Mouse (Mus musculus) lung, adult 2 months (tissue): ENCODE measurements around the gene Gm38431. TPM values are rescaled to one million over a fixed set of nuclear protein-coding genes. Genes with fewer than 3 reads are reported as not detected.
A peak's percentile ranks its signal among the peaks of the same experiment; 100 is the strongest.

Experiments used
- DNase-seq: peaks from one replicate; pipeline ENCODE4 v3.0.0; 2022
- H3K4me1 ChIP-seq: fragments of 200-500 bp; 2 replicates; pipeline ENCODE4 v1.6.1; 2011; ENCODE audit warnings: low read length; ENCODE audit not compliant: control insufficient read depth, insufficient read depth
- H3K4me3 ChIP-seq: fragments of 200-500 bp; replicated peaks from 2 replicates; pipeline ENCODE3; 2011; ENCODE audit warnings: low read depth, mild to moderate bottlenecking, control low read depth, low read length; ENCODE audit errors: extremely low read depth
- CTCF ChIP-seq: fragments of 200-500 bp; IDR thresholded peaks from 2 replicates; pipeline ENCODE4 v1.5.1; 2011; ENCODE audit warnings: mild to moderate bottlenecking, low read length, control low read depth; ENCODE audit not compliant: insufficient read depth
- POLR2A ChIP-seq: fragments of 200-500 bp; IDR thresholded peaks from 2 replicates; pipeline ENCODE4 v1.6.1; 2011; ENCODE audit warnings: low read depth, mild to moderate bottlenecking, control low read depth, low read length, borderline replicate concordance; ENCODE audit errors: extremely low read depth
- WGBS: fragments of 180-500 bp; shearing (Covaris S2); methylation state at CpG from one replicate; pipeline ENCODE4 v1.1.7; 2018; 5-methylcytosine and 5-hydroxymethylcytosine counted together
- polyA plus RNA-seq: library from polyadenylated mRNA; depleted of rRNA; stranded (reverse); fragments of >200 nt; gene quantifications from 2 replicates; pipeline ENCODE4 v1.2.3, GENCODE M21; 2012

Gm38431 gene
- polyA plus RNA-seq, 1 experiment: 3.0 TPM

DNA sequence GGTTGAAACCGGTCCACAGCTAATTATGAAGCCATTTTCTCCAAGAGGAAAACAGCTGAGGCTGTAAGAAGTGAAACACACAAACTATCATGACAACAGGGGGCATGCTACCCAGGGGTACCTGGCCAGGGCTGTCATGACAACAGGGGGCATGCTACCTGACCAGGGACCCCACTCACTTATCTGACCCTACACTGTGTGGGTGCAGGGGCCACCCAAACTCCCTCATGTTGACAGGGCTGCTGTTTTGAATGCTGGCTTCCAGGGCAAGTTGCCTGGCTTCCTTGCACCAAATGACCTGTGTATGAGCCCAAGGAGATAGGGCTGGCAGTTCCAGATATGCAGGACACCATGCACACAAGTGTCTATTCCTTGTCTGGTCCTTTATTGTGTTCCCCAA is 1.3 kb downstream of the Gm38431 start:
- H3K4me3 ChIP-seq: no peak overlapping the region

DNA sequence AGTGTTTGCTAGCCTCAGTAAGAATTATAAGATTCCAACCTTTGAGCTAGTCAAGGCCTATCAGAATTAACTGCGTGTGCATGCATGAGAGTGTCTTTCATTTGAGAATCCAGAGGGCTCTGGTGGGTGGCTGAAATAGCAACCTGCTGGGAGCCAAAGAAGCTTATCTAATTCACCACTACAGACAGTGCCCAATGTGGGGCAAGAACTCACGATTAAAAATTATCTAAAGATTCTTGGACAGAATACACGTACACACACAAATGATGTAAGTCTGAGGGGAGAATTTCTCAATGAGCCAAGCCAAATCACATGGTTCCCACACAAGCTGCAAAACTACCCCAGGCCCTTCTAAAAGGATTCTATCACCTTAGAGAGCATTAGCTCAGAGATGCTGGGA is 8.5 kb downstream of the Gm38431 start:
- DNase-seq: no peak
- TF ChIP-seq POLR2A (no peak), CTCF (no peak)
- H3K4me1 ChIP-seq: no peaks in the 10 kb centered on the region
- WGBS: 70% methylated on average over 3 of the region's 3 CpGs
- no peak overlapping the region for H3K4me3 ChIP-seq

More for the DNA sequence above, 1.3 kb downstream of the Gm38431 start:
- TF ChIP-seq CTCF (no peak), POLR2A (no peak)
- 88% methylated on average over 1 of the region's 1 CpGs for WGBS
- DNase-seq: no peak
- 0 out of 2 replicates have a peak, but pooled peaks cover 2% of the 10 kb centered on the region for H3K4me1 ChIP-seq

DNA sequence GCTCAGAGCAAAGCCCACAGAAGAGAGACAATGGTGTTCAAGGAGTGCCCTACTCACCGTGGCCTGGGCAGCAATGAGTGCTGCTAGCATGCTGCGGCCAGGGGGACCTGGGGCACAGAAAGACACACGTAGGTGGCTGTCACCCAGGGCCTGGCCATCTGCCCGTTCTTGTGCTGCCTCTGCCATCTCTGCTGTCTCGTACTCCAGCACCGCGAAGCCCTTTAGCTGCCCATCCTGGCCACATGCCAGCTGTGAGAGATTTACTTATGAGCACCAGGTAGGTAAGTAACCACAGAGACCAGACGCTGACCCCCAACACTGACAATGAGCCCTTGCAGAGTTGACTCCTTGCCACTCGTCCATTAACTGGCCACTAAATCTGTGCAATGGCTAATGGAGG is 10.7 kb downstream of the Gm38431 start:
- Histone ChIP-seq H3K4me1 (no peaks in the 10 kb centered on the region), H3K4me3 (no peak overlapping the region)
- no peak for TF ChIP-seq POLR2A
- no peak for TF ChIP-seq CTCF
- WGBS: 77% methylated on average over 9 of the region's 9 CpGs
- DNase-seq: no peak

DNA sequence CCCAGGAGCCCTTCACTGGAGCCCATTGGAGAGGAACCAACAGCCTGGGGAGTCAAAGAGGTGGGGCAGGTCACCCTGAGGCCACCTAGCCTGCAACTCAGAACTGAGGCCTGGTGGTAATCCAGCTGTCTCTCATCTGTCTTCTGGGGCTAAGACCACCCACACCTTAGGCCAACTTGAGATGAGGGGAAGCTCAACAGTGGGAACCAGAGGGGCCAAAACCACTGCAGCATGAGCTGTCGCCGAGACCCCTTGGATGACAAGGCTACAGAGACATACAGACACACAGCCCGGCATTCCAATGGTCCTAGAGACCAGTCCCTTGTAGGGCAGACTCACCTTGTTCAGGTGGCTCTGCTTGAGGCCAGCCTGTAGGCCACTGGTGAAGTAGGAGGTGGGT is 16.2 kb downstream of the Gm38431 start:
- Histone ChIP-seq H3K4me3 (no peak overlapping the region), H3K4me1 (peaks cover 5% of the 10 kb centered on the region; the same call in 1 of the 2 replicates)
- 83% methylated on average over 3 of the region's 3 CpGs for WGBS
- DNase-seq: no peak
- TF ChIP-seq POLR2A: no peak
- TF ChIP-seq CTCF: no peak

DNA sequence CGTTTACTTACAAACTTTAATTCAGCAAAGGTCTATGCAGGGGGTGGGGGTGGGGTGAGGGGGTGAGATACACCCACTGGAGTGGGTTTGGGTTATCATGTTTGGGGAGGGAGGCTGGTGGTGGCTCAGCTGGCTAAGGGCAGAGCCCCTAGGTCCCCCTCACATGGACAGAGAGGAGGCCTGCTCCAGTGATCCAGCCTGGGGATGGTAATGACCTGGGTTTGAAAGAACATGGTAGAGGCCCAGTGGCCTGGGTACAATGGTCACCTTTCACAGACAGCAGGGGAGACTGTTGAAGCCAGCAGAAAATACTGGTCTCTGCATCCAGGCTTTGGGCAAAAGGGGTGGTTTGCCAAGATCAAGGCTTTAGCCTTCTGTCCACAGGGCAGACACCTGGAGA is 17.6 kb downstream of the Gm38431 start:
- WGBS: 37% methylated on average over 1 of the region's 1 CpGs
- TF ChIP-seq CTCF (no peak), POLR2A (no peak)
- DNase-seq: no peak

DNA sequence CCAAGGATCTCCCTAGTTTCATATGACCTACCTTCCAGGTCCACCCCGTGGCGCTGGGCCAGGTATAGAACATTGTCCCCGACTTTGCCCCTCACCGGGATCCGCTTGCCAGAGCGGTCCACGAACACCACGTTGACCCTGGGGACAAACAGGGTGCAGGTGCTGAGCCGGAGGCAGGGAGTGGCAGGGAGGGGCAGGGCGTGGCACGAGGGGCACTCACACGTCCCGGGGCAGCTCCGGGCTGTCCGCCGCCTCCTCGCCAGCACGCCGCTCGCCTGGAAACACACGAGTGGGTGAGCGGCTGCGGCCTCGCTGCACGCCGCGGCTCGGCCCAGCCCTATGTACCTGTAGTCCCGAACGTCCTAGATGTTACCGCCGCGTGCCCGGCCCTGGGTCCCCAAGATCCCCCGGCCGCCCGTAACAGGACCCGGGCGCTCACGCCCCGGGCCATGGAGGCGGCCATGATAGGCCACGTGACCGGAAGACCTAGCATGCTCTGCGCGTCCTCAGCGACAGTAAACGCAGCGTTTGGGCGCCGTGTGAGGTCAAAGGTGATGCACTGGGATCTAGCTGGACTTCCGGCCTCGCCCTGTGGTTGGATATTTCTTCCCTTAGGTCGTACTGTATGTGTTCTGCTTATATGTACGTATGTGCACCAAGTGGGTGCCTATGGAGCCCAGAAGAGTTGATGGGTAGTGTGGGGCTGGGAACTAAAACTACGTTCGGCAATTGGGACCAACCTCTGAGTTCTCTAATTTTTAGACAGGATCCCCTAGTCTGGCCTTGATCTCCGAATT is 18.6 kb downstream of the Gm38431 start, which contains the start of the genes Gm49373 and Fdx1l:
Gene Gm49373, minus strand, starts transcription at position 53 of the 797 bp plus-strand sequence.
Gene Fdx1l, minus strand, starts transcription at position 571 of the 797 bp plus-strand sequence.
- TF ChIP-seq POLR2A (peak; percentile 84; the same call in 1 of the 2 replicates), CTCF (no peak)
- H3K4me1 ChIP-seq: peaks cover 5% of the 10 kb centered on the region; the same call in 1 of the 2 replicates
- peak within 1 kb of the TSS; percentile 77 for H3K4me3 ChIP-seq
- peak; percentile 86 for DNase-seq
- WGBS: 2% methylated on average over 58 of the region's 58 CpGs

More for the DNA sequence above, 17.6 kb downstream of the Gm38431 start:
- Histone ChIP-seq H3K4me3 (no peak overlapping the region), H3K4me1 (peaks cover 5% of the 10 kb centered on the region; the same call in 1 of the 2 replicates)

DNA sequence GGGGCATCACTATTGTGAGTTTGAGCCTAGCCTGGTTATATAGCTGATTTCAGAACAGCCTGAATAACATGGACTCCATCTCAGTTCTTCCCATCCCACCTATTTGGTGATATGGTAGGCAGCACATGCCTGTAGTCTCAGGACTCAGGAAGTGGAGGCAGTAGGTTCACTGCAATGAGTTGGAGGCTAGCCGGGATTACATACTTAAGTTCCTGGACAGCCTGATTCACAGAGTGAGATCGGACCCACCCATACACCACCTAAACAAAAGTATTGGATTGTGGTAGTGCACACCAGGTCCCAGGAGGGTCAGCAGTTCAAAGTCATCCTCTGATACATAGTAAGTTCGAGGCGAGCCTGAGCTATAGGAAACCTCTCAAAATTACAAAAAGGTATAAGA is 19.2 kb downstream of the Gm38431 start:
- 4% methylated on average over 4 of the region's 4 CpGs for WGBS
- peak overlapping the region; percentile 77 for H3K4me3 ChIP-seq
- no peak for TF ChIP-seq POLR2A
- TF ChIP-seq CTCF: no peak
- H3K4me1 ChIP-seq: peaks cover 5% of the 10 kb centered on the region; the same call in 1 of the 2 replicates
- DNase-seq: no peak

DNA sequence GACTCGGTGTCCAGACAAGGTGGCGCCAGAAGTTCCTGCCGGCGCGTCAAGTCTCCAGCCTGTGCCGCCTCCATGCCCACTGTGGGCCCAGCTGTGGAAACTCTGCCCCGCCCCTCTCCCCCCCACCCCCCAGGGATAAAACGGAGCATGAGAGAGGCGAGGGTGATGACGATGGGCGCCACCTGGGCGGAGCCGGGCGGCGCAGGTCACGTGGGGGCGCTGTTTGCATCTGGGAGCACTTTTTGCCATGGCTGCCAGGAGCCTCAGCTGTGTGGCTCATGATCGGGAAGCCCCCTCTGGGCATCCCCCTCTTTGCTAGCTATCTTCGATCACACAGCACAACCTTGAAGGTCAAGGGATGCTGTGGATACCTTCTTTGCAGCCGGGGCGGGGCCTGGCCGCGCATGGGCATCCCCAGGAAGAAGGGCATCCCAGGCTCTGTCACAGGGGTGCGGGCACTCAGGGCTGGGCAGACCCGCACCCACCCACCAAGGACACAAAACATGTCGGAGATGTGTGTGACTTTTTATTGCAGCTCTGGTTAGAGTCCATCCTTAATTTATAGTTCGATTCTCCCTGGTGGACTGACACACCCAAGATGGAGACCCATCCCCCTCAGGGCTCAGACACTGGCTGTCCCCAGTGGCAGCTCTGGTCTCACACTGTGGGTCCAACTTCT is 24.7 kb downstream of the Gm38431 start, which contains the start of gene Zglp1:
Gene Zglp1, minus strand, starts transcription at position 88 of the 679 bp plus-strand sequence.
- TF ChIP-seq CTCF: no peak
- TF ChIP-seq POLR2A: no peak
- 82% methylated on average over 27 of the region's 27 CpGs for WGBS
- DNase-seq: no peak
- Histone ChIP-seq H3K4me3 (no peak within 1 kb of the TSS), H3K4me1 (no peaks in the 10 kb centered on the region)

DNA sequence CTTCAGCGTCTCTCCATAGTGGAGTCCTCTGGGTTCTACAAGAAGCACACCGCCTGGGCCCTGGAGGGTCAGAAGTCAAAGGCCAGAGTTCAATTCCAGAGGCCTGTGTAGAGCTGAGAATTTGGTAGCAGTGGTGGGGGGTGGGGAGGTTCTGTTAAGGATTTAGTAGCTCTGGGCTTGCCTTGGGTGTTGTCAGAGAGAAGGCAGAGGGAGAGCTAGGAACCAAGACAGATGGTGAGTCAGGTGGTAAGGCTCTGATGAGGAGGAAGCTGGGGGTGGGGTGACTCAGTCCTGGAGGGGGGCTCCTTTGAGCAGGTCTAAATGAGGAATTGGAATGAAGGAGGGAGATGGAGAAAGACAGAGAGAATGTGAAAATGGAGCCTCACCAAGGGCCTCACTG is 28.9 kb downstream of the Gm38431 start:
- Histone ChIP-seq H3K4me3 (no peak overlapping the region), H3K4me1 (no peaks in the 10 kb centered on the region)
- 94% methylated on average over 2 of the region's 2 CpGs for WGBS
- DNase-seq: no peak
- TF ChIP-seq POLR2A (no peak), CTCF (no peak)
